Mouse (Mus musculus) midbrain, postnatal 0 days (tissue): ENCODE measurements around the gene Pcnx2. TPM values are rescaled to one million over a fixed set of nuclear protein-coding genes. Genes with fewer than 3 reads are reported as not detected.

Experiments used
- ATAC-seq: fragments of 200-750 bp; cut with Nextera tagmentation; 2 replicates; pipeline ENCODE4 v1.8.0; 2017; ENCODE audit warnings: moderate number of reproducible peaks, mild to moderate bottlenecking, moderate TSS enrichment, moderate library complexity; ENCODE audit not compliant: low FRiP score
- DNase-seq: peaks from one replicate; pipeline ENCODE4 v3.0.0-alpha.2; 2015; ENCODE audit warnings: low spot score
- H3K27ac ChIP-seq: fragments of 300-500 bp; sonication (generic); 2 replicates; pipeline ENCODE4 v1.5.1; 2014; ENCODE audit warnings: low read depth, mild to moderate bottlenecking, low read length, mixed read lengths
- H3K27me3 ChIP-seq: fragments of 300-500 bp; sonication (generic); 2 replicates; pipeline ENCODE4 v1.6.1; 2014; ENCODE audit warnings: low read length, control low read depth, mixed read lengths; ENCODE audit not compliant: insufficient read depth
- H3K36me3 ChIP-seq: fragments of 300-500 bp; sonication (generic); 2 replicates; pipeline ENCODE4 v1.6.1; 2014; ENCODE audit warnings: low read length, control low read depth, mixed read lengths; ENCODE audit not compliant: insufficient read depth
- H3K4me1 ChIP-seq: fragments of 300-500 bp; sonication (generic); 2 replicates; pipeline ENCODE4 v1.6.1; 2014; ENCODE audit warnings: mild to moderate bottlenecking, control low read depth, antibody characterized with exemption, low read length, mixed read lengths; ENCODE audit not compliant: insufficient read depth
- H3K4me2 ChIP-seq: fragments of 300-500 bp; sonication (generic); 2 replicates; pipeline ENCODE4 v1.6.1; 2014; ENCODE audit warnings: low read depth, mild to moderate bottlenecking, low read length, mixed read lengths; ENCODE audit not compliant: poor library complexity, severe bottlenecking
- H3K4me3 ChIP-seq: fragments of 300-500 bp; sonication (generic); 2 replicates; pipeline ENCODE4 v1.5.1; 2014; ENCODE audit warnings: low read depth, mild to moderate bottlenecking, low read length, moderate library complexity
- H3K9ac ChIP-seq: fragments of 300-500 bp; sonication (generic); replicated peaks from 2 replicates; pipeline ENCODE4 v1.6.1; 2014; ENCODE audit warnings: mild to moderate bottlenecking, low read length, moderate library complexity, mixed read lengths; ENCODE audit not compliant: poor library complexity, severe bottlenecking
- H3K9me3 ChIP-seq: fragments of 300-500 bp; sonication (generic); 2 replicates; pipeline ENCODE4 v1.6.1; 2016; ENCODE audit warnings: low read length, control low read depth
- CTCF ChIP-seq: IDR thresholded peaks from 2 replicates; pipeline ENCODE4 v1.5.1; 2016; ENCODE audit warnings: antibody characterized with exemption, mild to moderate bottlenecking
- WGBS: fragments of 180-500 bp; shearing (Covaris S2); extraction: QIAGEN DNeasy Blood & Tissue Kit; methylation state at CpG from one replicate; pipeline ENCODE4 v1.1.7; 2014; 5-methylcytosine and 5-hydroxymethylcytosine counted together
- polyA plus RNA-seq: library from polyadenylated mRNA; unstranded; fragments of >200 nt; fragmentation: Nextera tagmentation; extraction: Ambion mirVana; gene quantifications from 2 replicates; pipeline ENCODE4 v1.2.1, GENCODE M21; 2015
- total RNA-seq: library from RNA; depleted of rRNA; stranded (reverse); fragments of >200 nt; gene quantifications from 2 replicates; pipeline ENCODE4 v1.2.3, GENCODE M21; 2014

The Pcnx2 gene
- total and polyA plus RNA-seq, 2 experiments from 2014 or later = 3.2 to 16.4 TPM

DNA sequence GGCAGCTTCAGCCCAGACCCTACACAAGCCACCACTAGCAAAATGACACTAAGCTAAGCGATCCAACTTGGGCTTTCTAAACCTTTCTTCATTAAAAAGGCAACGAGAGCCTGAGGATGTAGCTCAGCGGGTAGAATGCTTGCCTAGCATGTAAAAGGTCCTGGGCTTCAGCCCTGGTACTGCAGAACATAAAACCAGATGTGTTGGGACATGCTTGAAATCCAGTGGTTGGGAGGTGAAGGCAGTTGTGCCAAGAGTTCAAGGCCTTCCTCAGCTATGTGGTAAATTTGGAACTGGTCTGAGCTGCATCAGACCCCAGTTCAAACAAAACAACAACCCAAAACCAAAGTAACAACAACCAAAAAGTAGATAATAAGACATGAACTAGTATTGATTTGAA is 121.8 kb downstream of the Pcnx2 start:
- H3K9ac ChIP-seq = no peak overlapping the region
- H3K27me3 ChIP-seq = no peaks in the 10 kb centered on the region
- no peaks in the 10 kb centered on the region for H3K9me3 ChIP-seq
- no peak overlapping the region for H3K4me2 ChIP-seq
- H3K4me3 ChIP-seq = no peak overlapping the region
- no peak for DNase-seq
- no peak for TF ChIP-seq CTCF
- WGBS = 94% methylated on average over 3 of the region's 3 CpGs
- H3K36me3 ChIP-seq = peaks cover 8% of the 10 kb centered on the region; the same call in 1 of the 2 replicates
- no peak for ATAC-seq
- no peak overlapping the region for H3K27ac ChIP-seq
- H3K4me1 ChIP-seq = no peaks in the 10 kb centered on the region

GRCm38 (mm10) chr8:125775031-125775430 is 123.1 kb downstream of the Pcnx2 start:
- ATAC-seq (no peak), DNase-seq (no peak)
- WGBS = 67% methylated on average over 3 of the region's 3 CpGs
- no peak overlapping the region for H3K4me2 ChIP-seq
- H3K36me3 ChIP-seq = peaks cover 10% of the 10 kb centered on the region; the same call in 1 of the 2 replicates
- H3K9me3 ChIP-seq = no peaks in the 10 kb centered on the region
- no peaks in the 10 kb centered on the region for H3K27me3 ChIP-seq
- H3K4me1 ChIP-seq = no peaks in the 10 kb centered on the region
- no peak overlapping the region for H3K4me3 ChIP-seq
- no peak for TF ChIP-seq CTCF
- no peak overlapping the region for H3K27ac ChIP-seq
- H3K9ac ChIP-seq = no peak overlapping the region

GRCm38 (mm10) chr8:125773281-125773803 is 124.8 kb downstream of the Pcnx2 start:
- ATAC-seq = no peak
- 41% methylated on average over 7 of the region's 7 CpGs for WGBS

DNA sequence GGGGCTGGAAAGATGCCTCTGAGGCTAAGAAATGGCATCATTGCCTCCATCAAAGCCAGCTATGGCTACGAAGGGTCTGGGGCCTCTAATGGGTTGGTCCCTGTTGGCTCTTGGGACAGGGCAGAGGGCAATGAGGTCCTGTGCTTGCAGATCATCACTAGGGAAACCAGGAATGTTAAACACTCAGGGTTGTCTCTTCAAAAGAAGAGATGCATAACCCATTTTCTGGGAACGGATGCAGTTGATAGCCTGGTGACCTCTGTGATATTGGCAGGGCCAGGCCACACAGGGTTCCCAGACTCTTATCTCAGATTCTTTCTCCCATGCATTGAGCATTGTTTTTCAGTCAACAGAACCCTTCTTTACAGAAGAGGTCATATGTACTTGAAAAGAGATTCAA is 125.8 kb downstream of the Pcnx2 start:
- ATAC-seq (no peak), DNase-seq (no peak)
- H3K4me2 ChIP-seq = no peak overlapping the region
- no peak overlapping the region for H3K9ac ChIP-seq
- WGBS = 76% methylated on average over 2 of the region's 2 CpGs
- H3K4me1 ChIP-seq = no peaks in the 10 kb centered on the region
- H3K27me3 ChIP-seq = no peaks in the 10 kb centered on the region
- no peaks in the 10 kb centered on the region for H3K9me3 ChIP-seq
- H3K27ac ChIP-seq = no peak overlapping the region
- H3K4me3 ChIP-seq = no peak overlapping the region
- TF ChIP-seq CTCF = no peak
- H3K36me3 ChIP-seq = peaks cover 18% of the 10 kb centered on the region

More at GRCm38 (mm10) chr8:125773281-125773803, 124.8 kb downstream of the Pcnx2 start:
- Histone ChIP-seq H3K4me3 (no peak overlapping the region), H3K4me2 (no peak overlapping the region), H3K27ac (no peak overlapping the region), H3K4me1 (no peaks in the 10 kb centered on the region), H3K27me3 (no peaks in the 10 kb centered on the region), H3K9me3 (no peaks in the 10 kb centered on the region), H3K36me3 (peaks cover 13% of the 10 kb centered on the region), H3K9ac (no peak overlapping the region)
- TF ChIP-seq CTCF = no peak
- DNase-seq = no peak

DNA sequence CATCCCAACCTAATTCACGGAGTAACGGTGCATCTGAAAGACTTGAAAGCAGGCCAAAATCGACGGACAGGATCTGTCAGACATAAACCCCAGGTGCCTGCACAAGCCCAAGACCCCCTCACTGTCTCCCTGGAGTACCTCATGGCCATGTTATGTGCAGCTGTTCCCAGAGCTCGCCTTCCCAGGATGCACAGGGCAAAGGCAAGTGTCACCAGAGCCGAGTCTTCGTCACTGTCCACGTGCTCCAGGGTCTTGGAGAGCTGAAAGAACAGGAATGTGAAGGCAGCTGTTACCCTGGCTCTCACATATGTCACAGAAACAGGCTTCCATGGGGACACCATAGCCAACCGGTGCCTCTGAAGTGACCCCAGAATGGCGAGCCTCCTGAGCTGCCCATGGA is 130.0 kb downstream of the Pcnx2 start:
- H3K4me2 ChIP-seq = no peak overlapping the region
- DNase-seq = no peak

GRCm38 (mm10) chr8:125763066-125763786 is 134.9 kb downstream of the Pcnx2 start:
- no peak overlapping the region for H3K27ac ChIP-seq
- no peak for TF ChIP-seq CTCF
- no peak overlapping the region for H3K4me3 ChIP-seq
- ATAC-seq (no peak), DNase-seq (no peak)
- no peak overlapping the region for H3K4me2 ChIP-seq
- no peaks in the 10 kb centered on the region for H3K27me3 ChIP-seq
- H3K9ac ChIP-seq = no peak overlapping the region
- H3K4me1 ChIP-seq = no peaks in the 10 kb centered on the region
- H3K36me3 ChIP-seq = peaks cover 30% of the 10 kb centered on the region; the same call in 1 of the 2 replicates
- H3K9me3 ChIP-seq = no peaks in the 10 kb centered on the region
- WGBS = 92% methylated on average over 16 of the region's 16 CpGs

More for the DNA sequence above, 130.0 kb downstream of the Pcnx2 start:
- peaks cover 32% of the 10 kb centered on the region for H3K36me3 ChIP-seq
- H3K27me3 ChIP-seq = no peaks in the 10 kb centered on the region
- WGBS = 88% methylated on average over 10 of the region's 10 CpGs
- no peaks in the 10 kb centered on the region for H3K4me1 ChIP-seq
- no peak overlapping the region for H3K27ac ChIP-seq
- no peak overlapping the region for H3K4me3 ChIP-seq
- no peaks in the 10 kb centered on the region for H3K9me3 ChIP-seq
- no peak overlapping the region for H3K9ac ChIP-seq
- TF ChIP-seq CTCF = no peak
- ATAC-seq = no peak
